Mouse (Mus musculus) kidney, adult 11 months (tissue): ENCODE measurements around the gene Cd300lg.

Source experiments
- DNase-seq: peaks from one replicate; pipeline ENCODE4 v3.0.0; 2022

The Cd300lg gene

DNA sequence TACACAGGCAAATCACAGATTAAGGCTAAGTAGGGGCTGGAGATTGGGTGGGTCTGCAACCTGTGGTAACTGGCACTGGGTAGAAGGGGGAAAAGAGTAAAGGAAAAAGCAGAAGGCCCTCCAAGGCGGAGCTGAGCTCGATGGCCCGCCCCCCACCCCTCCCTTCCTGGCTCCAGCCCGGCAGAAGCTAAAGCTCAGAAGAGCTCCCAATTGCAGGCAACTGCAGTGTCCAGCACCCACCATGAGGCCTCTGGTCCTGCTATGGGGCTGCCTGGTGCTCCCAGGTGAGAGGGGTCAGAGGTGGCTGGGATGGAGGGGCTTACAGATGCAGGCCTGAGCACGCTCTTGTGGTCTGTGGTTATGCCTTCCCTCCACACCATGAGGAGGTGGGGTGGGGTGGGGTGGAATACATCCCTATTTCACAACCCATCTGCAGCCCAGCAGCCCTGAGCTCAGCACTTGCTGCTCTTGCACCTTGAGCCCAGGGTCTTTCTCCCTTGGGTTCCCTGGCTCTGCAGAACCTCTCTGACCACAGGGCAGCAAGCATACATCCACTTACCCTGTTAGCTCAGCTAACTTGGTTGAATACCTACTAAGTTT, at the start of gene Cd300lg:
Gene Cd300lg (plus strand): TSS at position 160 of the 600 bp plus-strand sequence.
- DNase-seq, result no peak

DNA sequence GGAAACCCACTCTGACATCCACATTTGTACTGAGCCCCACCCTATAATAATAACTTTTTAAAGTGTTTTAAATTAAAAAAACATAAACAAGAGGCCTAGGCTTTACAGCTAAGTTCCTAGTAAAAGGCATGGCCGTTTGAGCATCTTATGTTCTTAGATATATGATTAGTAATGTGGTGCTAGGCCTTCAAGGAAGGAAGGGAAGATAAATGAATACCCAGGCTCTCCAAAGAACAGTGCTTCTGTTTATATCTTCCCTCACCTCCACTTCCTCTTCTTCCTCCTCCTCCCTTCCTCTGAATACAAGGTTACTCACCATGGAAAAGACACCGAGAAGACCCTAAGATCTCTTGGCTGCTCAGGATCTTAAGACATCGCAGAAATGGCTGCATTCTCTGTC, 49.5 kb upstream of the Cd300lg start:
- no peak for DNase-seq

DNA sequence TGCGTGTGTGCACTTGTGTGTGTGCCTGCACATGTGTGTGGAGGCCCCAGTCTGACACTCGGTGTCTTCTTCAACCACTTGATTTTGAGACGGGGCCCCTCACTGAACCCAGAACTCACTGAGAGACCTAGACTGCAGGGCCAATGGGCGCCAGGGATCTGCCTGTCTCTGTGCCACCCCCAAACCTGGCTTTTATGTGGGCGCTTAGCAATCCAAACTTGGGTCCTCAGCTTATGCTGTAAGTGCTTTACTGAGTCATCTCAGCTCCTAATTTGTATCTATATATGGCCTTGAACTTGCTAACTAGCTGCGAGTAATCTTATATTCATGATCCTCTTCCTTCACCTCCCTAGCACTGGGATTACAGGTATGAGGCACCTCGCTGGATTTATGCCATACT, 48.9 kb upstream of the Cd300lg start:
- no peak for DNase-seq

DNA sequence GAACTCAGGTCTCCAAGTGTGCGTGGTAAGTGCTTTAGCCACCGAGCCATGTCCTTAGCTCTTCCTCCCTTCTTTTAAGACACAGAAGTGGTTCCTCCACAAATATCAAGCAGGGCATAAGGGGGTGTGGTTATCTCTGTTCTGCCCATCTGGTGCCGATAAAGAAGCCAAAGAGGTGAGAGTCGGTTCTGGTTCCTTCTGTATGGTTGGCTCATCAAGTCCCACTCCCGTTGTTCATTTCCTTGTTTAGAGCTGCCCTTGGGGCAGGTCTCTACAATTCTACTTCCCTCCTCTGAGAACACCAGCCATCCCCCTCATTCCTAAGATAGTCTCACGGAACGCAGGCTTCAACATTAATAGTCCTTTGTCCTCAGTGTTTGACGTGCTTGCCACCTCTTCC, 47.2 kb upstream of the Cd300lg start:
- no peak for DNase-seq

DNA sequence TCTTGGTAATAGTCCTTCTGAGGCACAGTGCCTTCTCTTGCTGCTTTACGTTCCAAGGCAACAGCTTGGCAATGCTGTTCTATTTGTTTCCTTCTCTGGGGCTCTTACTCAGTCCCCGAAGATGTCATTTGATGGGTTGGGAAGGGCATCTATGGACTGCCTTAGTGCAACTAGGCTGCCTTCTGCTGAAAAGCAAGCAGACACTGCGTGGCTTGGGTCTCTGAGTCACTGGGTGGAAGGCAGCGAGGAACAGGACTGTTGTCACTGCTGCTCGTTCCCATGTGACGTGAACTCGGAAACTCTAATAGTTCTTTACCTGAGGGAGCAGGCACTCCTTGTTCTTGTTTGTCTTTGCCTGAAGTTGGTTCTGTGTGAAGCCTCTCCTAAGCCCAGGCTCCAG, 45.4 kb upstream of the Cd300lg start:
- DNase-seq, result no peak

DNA sequence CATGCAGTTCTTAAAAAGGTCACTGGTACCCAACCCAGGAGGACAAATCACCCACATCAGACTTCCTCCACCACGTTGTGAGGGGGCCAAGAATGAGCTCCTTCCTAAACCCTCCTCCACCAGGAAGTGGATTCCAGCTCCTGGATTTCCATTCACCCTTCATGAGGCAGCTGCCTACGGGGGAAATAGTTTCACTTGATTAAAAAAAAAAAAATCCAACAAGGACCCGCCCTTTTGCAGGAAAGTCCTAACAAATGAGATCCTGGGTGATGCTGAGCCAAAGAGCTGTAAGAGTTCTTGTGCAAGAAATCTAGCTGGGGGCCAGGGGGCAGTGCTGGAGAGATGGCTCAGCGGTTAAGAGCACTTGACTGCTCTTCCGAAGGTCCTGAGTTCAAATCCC, 43.1 kb upstream of the Cd300lg start:
- DNase-seq, result peak; percentile 34

DNA sequence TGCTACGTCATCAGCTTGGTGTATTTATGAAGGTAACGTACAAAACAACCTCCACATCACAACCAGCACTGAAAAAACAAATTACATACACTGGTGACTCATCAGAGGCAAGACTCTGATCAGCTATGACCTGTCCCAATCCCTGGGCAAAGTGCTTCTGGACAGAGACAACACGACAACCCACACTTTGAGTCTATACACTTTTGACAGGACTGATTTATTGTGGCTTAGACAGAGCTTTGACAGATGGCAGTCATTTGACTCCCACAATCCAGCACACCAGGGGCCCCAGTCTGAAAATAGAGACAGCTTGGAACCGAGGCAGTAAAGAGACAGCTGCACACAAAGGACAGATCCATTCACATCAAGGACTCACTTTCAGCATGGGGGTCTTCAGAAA, 41.8 kb upstream of the Cd300lg start:
- no peak for DNase-seq

DNA sequence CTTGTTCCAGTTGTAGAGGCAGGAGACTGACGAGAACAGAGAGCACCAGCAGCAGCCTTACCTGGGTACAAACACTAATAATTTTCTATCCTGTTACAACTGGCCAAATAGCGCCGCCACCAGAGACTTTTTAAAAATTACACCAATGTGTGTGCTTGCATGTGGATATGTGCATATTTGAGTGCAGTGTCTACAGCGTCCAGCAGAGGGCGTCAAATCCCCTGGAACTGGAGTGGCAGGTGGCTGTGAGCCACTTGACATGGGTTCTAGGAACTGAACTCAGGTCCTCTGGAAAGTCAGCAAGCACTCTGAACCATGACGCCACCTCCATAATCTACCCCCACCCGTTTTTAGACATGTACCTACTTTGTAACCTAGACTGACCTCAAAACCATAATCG, 37.1 kb upstream of the Cd300lg start:
- no peak for DNase-seq

DNA sequence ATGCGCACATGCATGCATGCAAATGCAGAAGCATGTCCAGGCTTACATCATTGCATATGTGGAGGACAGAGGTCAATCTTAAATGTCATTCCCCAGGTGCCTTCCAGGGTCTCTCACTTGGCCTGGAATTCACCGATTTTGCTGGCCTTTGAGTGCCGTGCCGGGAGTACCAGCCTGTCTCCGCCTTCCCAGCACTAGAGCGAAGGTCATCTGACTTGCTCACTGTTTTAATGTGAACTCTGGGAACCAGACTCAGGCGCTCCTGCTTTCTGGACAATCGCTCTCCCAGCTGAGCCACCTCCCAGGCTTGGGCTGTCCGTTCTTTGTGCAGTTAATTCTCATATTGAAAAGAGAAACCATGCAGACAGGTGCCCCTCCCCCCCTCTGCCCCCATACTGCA, 35.0 kb upstream of the Cd300lg start:
- DNase-seq, result no peak

DNA sequence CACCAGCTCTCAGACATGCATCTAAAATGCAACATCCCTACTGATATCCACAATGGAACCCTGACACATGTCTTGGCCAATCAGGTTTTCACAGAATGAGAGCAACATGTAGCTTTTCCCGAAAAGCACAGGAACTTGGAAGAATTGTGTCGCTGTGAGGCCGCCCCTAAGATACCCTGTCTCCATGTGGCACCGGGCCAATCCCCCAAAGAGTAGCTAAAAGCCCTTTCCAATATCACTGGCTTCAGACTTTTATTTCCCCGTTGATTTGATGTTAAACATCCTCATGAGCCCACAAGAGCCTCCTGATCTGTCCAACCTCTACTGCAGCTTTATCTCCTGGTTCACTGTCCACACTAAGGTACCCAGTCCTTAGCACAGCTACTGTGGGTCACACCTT, 34.6 kb upstream of the Cd300lg start:
- no peak for DNase-seq

DNA sequence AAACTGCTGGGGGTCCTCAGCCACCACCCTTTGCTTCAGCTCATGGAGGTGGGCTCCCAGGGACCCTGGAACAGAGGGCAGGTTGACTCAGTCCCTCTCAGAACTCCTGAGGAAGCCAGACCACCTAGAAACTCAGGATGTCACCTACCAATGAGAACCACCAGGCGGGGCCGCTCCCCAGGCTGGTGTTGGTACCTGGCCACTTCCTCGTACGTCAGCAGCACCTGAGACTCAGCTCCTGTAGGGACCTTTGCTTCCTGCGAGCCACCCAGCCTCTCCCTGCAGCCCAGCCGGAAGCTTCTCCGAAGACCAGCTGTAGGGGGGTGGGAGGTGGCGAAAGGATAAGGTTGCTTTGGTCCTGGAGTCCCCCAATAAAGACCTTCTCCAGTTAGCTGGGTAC, 32.9 kb upstream of the Cd300lg start:
- no peak for DNase-seq

DNA sequence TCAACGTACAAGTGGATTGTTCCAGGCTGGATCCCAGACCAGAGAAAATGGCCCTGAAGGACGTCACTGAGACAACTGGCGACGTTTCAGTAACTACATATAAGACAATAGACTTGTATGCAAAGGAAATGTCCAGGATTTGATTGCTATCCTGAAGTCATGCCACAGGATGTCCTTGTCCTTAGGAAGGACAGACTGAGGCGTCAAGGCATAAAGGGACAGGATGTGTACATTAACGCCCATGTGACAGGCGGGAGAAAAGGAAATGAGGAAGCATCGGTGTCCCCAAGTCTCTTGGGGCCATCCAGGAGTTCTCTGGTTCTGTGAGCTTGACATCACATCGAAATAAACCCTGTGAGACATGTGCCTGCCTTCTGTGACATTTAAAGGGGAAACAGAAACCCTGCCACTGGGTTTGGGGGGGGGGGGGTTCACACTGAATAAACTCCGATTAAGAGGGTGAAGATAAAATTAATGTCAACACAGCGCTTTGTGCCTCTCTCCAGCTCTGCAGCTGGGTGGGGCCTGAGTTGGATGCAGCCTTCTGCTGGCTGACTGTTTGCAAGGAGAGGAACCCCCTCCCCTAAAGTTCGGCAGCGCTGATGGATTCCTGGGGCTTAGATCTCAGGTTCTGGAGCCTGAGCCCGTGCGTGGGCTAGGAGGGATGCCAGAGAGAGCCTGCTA, 32.2 kb upstream of the Cd300lg start:
- no peak for DNase-seq

DNA sequence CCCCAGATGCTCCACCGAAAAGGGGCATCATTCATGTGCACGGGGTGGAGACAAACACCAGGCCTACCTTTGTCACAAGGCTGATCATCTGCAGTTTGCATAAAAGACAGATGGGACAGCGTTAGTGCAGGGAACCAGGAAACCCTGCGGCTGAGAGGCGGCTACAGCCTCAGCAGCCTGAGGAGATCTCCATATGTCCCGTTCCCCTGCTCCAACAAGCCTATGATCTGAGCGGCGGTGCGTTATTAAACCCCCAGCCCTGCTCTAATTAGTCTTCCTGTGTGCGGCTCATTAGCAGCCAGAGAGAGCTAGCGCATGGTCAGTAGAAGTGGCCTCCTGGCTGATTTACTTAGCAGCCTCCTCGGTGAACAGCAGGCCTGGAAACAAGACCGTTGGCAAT, 31.2 kb upstream of the Cd300lg start:
- no peak for DNase-seq

DNA sequence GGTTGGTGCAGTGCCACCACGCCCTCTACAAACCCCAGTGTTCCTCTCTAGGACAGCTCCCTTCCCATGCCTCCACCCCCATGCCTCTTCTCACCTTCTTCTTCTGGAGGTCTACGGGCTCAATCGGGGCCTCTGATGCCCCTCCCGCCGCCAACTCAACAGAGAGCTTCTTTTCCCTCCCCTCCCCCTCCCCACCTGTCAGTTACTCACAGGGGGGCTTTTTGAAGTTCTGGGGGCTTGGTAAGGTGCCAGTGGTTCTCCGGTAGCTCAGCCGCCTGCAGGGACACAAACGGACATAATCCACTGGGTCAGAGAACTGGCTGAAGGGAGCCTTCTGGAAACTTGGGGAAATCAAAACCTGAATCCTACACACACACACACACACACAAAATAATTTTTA, 29.8 kb upstream of the Cd300lg start:
- no peak for DNase-seq

DNA sequence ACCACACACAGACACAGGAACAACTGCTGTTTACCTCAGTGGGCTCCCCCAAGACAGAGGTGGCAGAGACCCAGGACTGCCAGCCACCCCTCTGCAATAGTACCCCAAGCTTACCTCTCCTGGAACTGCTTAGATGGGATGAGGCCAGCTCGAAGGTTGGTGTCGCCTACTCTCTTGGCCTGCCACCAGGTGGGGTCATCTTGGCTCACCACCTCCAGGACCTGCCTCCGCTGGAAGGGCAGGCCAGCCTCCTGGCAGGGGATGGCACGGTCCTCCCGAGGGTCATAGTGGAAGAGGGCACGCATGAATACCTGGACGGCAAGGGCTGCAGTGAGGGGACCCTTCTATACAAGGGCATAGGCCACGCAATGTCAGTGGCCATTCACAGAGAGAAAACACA, 28.1 kb upstream of the Cd300lg start:
- DNase-seq, result no peak

DNA sequence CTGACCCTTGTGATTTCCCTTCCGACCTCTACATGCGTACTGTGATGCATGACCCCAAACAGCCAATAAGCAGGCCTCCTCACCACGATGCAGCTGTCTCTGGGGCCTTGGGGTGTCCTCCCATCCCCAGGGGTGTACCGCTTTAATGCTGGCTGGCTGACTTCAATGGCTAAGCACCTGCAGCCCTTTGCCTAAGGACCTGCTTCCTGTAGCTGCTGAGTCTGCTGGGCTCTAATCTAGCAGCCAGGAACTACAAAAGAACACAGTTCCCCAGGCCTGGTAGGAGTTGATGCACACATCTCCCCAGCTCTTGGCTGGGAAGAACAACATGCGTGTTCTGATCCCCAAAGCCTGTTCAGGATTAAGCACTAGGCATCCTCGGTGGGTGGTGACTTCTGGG, 25.8 kb upstream of the Cd300lg start:
- no peak for DNase-seq

DNA sequence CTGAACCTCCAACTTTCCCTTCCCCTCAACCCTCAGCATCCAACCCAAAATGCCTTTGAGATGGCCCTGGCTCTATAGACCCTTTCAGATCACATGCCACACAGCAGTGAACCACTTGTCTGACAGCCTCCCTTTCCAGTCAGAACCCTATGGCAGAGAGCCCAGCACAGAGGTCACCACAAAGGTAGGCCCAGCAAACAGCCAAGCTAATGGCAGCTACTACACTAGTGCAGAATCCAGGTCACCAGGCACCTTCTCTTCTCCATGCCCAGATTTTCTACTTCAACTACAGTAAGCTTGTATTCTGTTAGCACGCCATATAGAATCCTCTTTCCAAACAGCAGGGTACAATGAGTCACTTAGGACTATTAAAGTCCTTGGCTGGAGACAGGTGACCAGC, 25.2 kb upstream of the Cd300lg start:
- DNase-seq, result peak; percentile 32

DNA sequence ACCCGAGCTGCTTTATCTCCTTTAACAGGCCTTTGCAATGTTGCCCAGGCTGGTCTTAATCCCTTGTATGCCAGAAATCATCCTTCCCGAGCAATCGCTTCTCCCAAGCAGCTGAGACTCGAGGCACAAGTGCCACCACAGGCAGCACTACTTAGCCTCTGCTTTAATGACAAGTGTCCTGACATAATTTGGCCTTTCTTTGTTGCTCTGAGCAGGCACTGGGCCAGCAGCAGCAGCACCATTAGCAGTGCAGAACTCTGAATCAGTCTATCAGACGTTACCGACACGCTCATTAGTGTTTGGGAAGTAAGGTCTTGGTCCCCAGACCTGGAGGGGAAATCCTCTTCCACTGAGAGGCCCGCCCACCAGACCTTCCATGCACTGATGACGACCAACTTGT, 21.6 kb upstream of the Cd300lg start:
- DNase-seq, result no peak

DNA sequence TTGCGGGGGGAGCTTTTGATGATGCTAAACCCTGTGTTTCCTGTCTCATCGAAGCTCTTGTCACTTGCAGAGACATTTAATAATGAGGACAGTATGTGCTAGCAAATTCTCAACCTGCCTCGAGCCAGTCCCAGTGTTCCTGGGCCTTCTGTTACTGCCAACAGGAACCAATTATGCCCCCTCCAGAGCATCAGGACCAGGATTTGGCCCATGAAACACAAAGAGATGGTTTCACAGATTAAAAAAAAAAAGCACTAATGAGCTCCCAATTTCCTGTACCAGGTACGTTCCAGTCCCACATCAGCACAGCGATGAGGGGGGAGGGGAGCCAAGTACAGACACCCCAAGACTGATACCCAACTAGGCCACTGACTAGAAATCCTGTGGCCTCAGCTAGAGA, 20.1 kb upstream of the Cd300lg start:
- no peak for DNase-seq

DNA sequence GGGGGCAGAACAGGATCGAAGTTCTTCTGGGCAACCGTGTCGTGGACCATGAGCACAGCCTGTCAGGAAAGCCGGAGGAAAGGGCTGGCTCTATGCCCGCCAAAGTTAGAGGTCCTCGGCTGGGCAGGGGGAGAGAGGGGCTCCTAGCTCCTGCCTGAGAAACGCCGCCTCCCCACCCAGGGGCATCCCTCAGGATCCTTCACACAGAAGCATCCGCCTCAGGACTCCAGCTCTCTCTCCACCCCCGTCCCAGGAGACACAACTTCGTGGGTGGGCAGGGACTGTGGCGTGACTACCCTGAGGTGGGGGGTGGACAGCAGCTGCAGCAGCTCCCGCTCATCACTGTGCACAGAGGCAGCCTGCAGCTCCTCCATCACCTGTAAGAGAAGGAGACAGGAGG, 17.9 kb upstream of the Cd300lg start:
- no peak for DNase-seq

DNA sequence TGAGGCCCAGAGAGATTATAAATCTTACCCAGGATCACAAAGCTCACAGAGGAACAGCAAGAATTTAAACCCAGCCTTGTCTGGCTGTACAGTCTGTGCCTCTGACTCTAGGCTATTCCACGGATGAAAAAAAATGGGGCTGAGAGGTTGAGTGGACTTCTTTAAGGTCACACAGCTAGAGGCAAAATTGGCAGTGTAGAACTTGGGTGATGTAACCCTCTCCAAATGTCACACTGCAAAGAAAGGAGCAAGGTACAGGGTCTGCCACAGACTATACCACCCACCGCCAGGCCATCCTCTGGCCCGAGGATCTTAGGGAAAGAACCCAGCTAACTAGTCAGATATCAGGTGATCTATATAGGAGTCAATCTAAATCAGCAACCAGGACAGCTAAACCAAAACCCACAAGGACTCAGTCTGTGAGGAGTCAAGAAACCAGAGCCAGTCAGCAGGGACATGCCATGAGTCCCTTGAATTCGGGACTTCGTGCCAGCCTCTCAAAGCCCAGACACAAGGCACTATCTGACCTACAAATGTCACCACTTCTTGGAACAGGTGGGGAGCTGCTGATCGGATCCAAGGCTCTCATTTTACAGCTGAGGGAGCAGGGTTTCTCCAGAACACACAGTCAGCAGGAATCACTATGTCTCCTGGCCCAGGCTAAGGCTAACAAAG, 17.1 kb upstream of the Cd300lg start:
- DNase-seq, result no peak

DNA sequence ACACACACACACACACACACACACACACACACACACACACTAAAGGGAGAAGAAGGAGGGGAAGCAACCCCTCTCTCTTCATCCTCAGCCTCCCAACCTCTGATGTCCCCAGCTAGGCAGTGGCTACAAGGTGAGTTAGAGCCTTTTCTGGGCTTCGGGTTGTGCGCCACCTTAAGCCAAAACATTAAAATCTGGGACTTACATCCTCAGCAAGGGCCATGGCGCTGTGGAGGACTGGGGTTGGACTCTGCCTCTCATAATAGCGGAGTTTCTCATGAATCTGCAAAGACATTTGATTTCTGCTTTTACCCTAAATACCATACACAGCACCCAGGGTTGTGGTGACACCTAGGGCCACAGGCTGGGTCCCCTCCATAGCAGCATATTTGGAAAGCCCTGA, 16.4 kb upstream of the Cd300lg start:
- DNase-seq, result no peak

DNA sequence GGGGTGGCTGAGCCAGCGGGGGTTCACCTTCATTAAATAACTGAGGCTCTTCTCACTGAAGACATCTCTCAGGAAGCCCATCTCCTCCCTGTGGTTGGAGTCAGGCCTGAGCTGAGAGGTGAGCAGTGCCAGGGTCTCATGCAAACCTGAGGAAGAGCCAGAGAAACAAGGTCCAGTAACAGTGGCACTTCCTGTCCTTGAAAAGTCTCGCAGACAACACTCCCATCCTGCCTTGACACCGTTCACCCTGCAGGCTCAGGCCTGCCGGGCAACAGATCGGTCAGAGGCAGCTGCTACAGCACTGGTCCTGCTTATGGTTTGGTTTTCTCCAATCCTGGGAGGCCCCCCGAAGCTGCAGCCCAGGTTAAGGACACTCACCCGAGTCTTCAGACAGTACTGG, 16.0 kb upstream of the Cd300lg start:
- no peak for DNase-seq

DNA sequence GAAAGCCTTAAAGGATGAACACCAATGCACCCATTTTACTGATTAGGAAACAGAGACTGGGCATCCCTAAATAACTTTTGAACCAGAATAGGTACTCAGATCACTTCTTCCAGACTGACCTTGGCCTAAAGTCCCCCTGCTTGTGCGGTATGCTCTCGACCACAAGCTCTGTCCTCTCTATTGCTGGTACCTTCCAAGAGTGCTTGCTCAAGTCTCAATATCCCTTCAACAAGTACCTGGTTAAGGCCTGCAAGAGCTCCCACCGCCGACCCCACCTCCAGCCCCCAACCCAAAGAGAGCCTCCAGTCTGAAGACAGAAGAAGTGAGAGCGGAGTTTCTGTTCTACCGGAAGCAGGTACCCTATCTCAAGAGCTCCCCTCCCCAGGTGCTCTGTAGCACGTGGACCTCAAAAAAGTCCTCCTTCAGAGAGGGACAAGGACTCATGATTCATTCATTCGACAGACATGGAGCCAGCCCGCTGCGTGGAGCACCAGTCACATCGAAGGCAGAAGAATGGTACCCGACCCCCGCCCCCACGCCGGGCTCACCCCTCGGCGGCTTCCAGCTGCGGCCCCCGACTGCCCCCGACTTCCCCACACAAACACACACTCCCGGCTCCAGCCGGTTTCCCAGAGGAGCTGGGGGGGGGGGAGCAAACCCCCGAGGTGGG, 15.2 kb upstream of the Cd300lg start:
- no peak for DNase-seq
